Comparison of ENCODE assay signal across 18 mouse cellular contexts in the genomic region with DNA sequence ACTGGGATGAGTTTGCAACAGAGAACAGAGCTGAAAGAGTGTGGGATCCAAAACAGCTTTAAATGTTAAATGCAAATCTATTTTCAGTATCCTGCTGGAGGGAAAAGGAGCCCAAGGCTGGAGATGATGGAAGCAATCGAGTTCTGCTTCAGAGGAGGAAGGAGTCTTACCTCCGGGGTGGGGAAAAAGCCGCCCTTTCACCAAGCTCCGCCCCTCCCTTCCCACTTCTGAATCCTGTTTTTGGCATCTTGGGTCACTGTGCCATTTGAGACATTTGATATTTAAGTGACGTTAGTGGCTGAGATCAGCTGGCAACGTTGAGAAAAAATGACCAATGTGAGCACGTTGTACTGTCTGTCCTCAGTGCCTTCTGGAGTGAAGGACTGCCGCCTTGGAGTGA. TPM values are rescaled to one million over a fixed set of nuclear protein-coding genes. Genes with fewer than 3 reads are reported as not detected.
DNase-seq lines count a peak whose midpoint lies in the region; ATAC-seq lines count a peak whose summit lies in the region.
"Had no signal": no experiment of that assay in that cellular context is flagged by ENCODE, and none has a peak within 500 bp of the region (broad histone marks: within the 10 kb centered on the region; RNA-seq: fewer than 3 reads in every experiment).

No protein-coding gene starts in this region.

- DNase-seq in frontal cortex, postnatal 25 days (ENCODE audit: low spot score in 2 of 2): no peak
- DNase-seq in left cerebral cortex, adult 18-20 months (ENCODE audit: low spot score in 2 of 2): peak; percentile 17 to 26
- DNase-seq in left cerebral cortex, postnatal 10 days (ENCODE audit: extremely low spot score in 1 of 2, low spot score in 2 of 2): no peak
- peak; percentile 43 to 48 for DNase-seq in adrenal gland, postnatal 36 days
- DNase-seq in right cerebral cortex, postnatal 14 days: peak; percentile 17
- DNase-seq: B cell, adult 2 months; cerebellum, adult 11 months; cerebellum, postnatal 25 days; forebrain, postnatal 0 days; heart, postnatal 14 days; kidney, adult 2 months; kidney, postnatal 25 days; liver, postnatal 0 days; thymus, postnatal 25 days had no signal

- peak; percentile 72 for ATAC-seq in frontal cortex, adult (ENCODE audit: low TSS enrichment)
- ATAC-seq in CD4-positive, CD25-positive, alpha-beta regulatory T cell, adult 4 months: no peak
- ATAC-seq: forebrain, postnatal 0 days; hindbrain, embryonic 16.5 days; liver, postnatal 0 days; midbrain, embryonic 16.5 days had no signal

- intact Hi-C loops in left cerebral cortex, postnatal 10 days (cut with DNase I): no loop called here

RNA-seq across cellular contexts. Expression of gene Arntl, which starts 8.9 kb away (rescaled TPM):
- total RNA-seq in left cerebral cortex, adult 18-20 months (2021): 10 to 100 TPM; 47.4 to 54.1 TPM
- 10 to 100 TPM; 26.5 to 28.9 TPM for total RNA-seq in left cerebral cortex, postnatal 10 days (2021)
- total RNA-seq in adrenal gland, postnatal 36 days (2021): 10 to 100 TPM in 1 of 2 experiments, 1 to 10 TPM in 1; 8.9 to 32.5 TPM
- 10 to 100 TPM; 22.6 to 25.0 TPM for polyA plus RNA-seq in CD4-positive, CD25-positive, alpha-beta regulatory T cell, adult 4 months (2017; shearing (Covaris generic))

Comparison
In these comparisons a context has a peak if more than half of its experiments do, and no peak if none do; other contexts are left out.
1. DNase-seq: peak in left cerebral cortex, adult 18-20 months (2 of 2), adrenal gland, postnatal 36 days (2 of 2) and right cerebral cortex, postnatal 14 days (single experiment); none in frontal cortex, postnatal 25 days (0 of 2) and left cerebral cortex, postnatal 10 days (0 of 2).